Mouse (Mus musculus) intestine, postnatal 0 days (tissue): ENCODE data around the gene 2410131K14Rik. TPM values are rescaled to one million over a fixed set of nuclear protein-coding genes. Genes with fewer than 3 reads are reported as not detected.

Source experiments
- ATAC-seq: fragments of 200-750 bp; cut with Nextera tagmentation; 2 replicates; pipeline ENCODE4 v1.8.0; 2017; ENCODE audit warnings: mild to moderate bottlenecking, moderate TSS enrichment, moderate library complexity
- H3K27ac ChIP-seq: fragments of 300-500 bp; sonication (generic); 2 replicates; pipeline ENCODE4 v1.5.1; 2014; ENCODE audit warnings: mild to moderate bottlenecking, low read depth, low read length, moderate library complexity
- H3K27me3 ChIP-seq: fragments of 300-500 bp; sonication (generic); replicated peaks from 2 replicates; pipeline ENCODE4 v1.6.1; 2014; ENCODE audit warnings: low read length, mixed read lengths; ENCODE audit not compliant: control insufficient read depth, insufficient read depth
- H3K36me3 ChIP-seq: fragments of 300-500 bp; sonication (generic); 2 replicates; pipeline ENCODE4 v1.6.1; 2014; ENCODE audit warnings: mild to moderate bottlenecking, moderate library complexity; ENCODE audit not compliant: control insufficient read depth, insufficient read depth
- H3K4me1 ChIP-seq: fragments of 300-500 bp; sonication (generic); replicated peaks from 2 replicates; pipeline ENCODE4 v1.6.1; 2014; ENCODE audit warnings: antibody characterized with exemption, low read length, mixed read lengths; ENCODE audit not compliant: control insufficient read depth, insufficient read depth
- H3K4me2 ChIP-seq: fragments of 300-500 bp; sonication (generic); replicated peaks from 2 replicates; pipeline ENCODE4 v1.6.1; 2014; ENCODE audit warnings: low read depth, mild to moderate bottlenecking, moderate library complexity
- H3K4me3 ChIP-seq: fragments of 300-500 bp; sonication (generic); 2 replicates; pipeline ENCODE4 v1.5.1; 2014; ENCODE audit warnings: low read depth, low read length
- H3K9ac ChIP-seq: fragments of 300-500 bp; sonication (generic); 2 replicates; pipeline ENCODE4 v1.6.1; 2014; ENCODE audit warnings: mild to moderate bottlenecking, low read depth, low read length
- H3K9me3 ChIP-seq: fragments of 300-500 bp; sonication (generic); 2 replicates; pipeline ENCODE4 v1.6.1; 2016; ENCODE audit warnings: mixed run types; ENCODE audit not compliant: control insufficient read depth
- CTCF ChIP-seq: sonication (generic); IDR thresholded peaks from 2 replicates; pipeline ENCODE4 v1.5.1; 2016; ENCODE audit warnings: low read depth, mild to moderate bottlenecking, control low read depth, antibody characterized with exemption, moderate library complexity
- WGBS: fragments of 180-500 bp; shearing (Covaris S2); extraction: QIAGEN DNeasy Blood & Tissue Kit; methylation state at CpG from one replicate; pipeline ENCODE4 v1.1.7; 2014; 5-methylcytosine and 5-hydroxymethylcytosine counted together
- polyA plus RNA-seq: library from polyadenylated mRNA; unstranded; fragments of >200 nt; fragmentation: Nextera tagmentation; extraction: Ambion mirVana; gene quantifications from 2 replicates; pipeline ENCODE4 v1.2.1, GENCODE M21; 2015

The 2410131K14Rik gene
- polyA plus RNA-seq, 1 experiment from 2014 or later, result 4.6 TPM

DNA sequence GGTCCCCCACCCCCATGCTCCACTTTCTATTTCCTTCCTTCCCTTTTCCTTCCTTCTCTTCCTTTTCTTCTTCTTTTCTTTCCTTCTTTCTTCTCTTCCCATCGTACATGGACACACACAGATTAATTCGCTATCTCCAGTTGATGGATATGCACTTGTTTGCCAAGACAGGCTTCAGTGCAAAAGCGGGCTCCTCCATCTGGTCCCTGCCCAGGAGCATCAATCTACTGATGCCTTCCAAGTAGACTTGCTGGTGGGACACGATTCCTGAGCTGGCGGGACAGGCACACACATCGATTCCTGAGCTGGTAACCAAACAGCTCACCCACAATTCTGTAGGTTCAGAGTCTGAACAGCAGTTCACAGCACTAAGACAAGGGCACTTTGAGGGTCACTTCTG lies 68.7 kb downstream of the 2410131K14Rik start:
- no peak for ATAC-seq
- Histone ChIP-seq H3K4me1 (no peaks in the 10 kb centered on the region), H3K36me3 (no peaks in the 10 kb centered on the region), H3K27me3 (no peaks in the 10 kb centered on the region), H3K27ac (no peak overlapping the region), H3K9ac (no peak overlapping the region), H3K4me3 (no peak overlapping the region), H3K4me2 (no peak overlapping the region), H3K9me3 (no peaks in the 10 kb centered on the region)
- 82% methylated on average over 6 of the region's 6 CpGs for WGBS
- TF ChIP-seq CTCF, result no peak

Other genes with a start within 250 kb of the 2410131K14Rik start
- gene Tesc, start 217.5 kb upstream of the 2410131K14Rik start, polyA plus RNA-seq, result 2.8 and 3.3 TPM in 2 replicates
- 10.1 and 10.8 TPM in 2 replicates for gene Fbxw8, start 89.8 kb upstream of the 2410131K14Rik start, polyA plus RNA-seq
- 0.08 and 0.09 TPM in 2 replicates for gene Hrk, start 80.6 kb upstream of the 2410131K14Rik start, polyA plus RNA-seq
- 0.42 and 0.44 TPM in 2 replicates for gene Rnft2, start 111 bp upstream of the 2410131K14Rik start, polyA plus RNA-seq